Comparison of ENCODE assay signal across 8 mouse cellular contexts in genomic region chr14:55671486-55671832, GRCm38 (mm10). TPM values are rescaled to one million over a fixed set of nuclear protein-coding genes. Genes with fewer than 3 reads are reported as not detected.
DNase-seq lines count a peak whose midpoint lies in the region; ATAC-seq and TF ChIP-seq lines count a peak whose summit lies in the region.

No protein-coding gene starts in this region.

- no peak for TF ChIP-seq POLR2A in cortical plate, adult 2 months (IDR thresholded peaks at IDR 0.05; ENCODE audit: extremely low read depth, insufficient read depth, low read length)

- no peaks in the 10 kb centered on the region for H3K27me3 ChIP-seq in hindbrain, embryonic 14.5 days (ENCODE audit: control insufficient read depth, insufficient read depth, low read length)
- no peaks in the 10 kb centered on the region for H3K27me3 ChIP-seq in midbrain, embryonic 14.5 days (ENCODE audit: control insufficient read depth, insufficient read depth, low read length)

- peaks cover 27% of the 10 kb centered on the region for H3K36me3 ChIP-seq in hindbrain, embryonic 14.5 days (replicated peaks; ENCODE audit: control insufficient read depth, insufficient read depth)
- H3K36me3 ChIP-seq in midbrain, embryonic 14.5 days (ENCODE audit: control insufficient read depth, insufficient read depth, low read length), result peaks cover 20% of the 10 kb centered on the region

- no peak for TF ChIP-seq CTCF in cortical plate, adult 2 months (IDR thresholded peaks at IDR 0.05; ENCODE audit: extremely low read depth, insufficient read depth, low read length)

- DNase-seq in left cerebral cortex, adult 11 months (ENCODE audit: low spot score), result peak; percentile 33
- DNase-seq in left cerebral cortex, postnatal 36 days (ENCODE audit: low spot score in 2 of 2), result no peak
- DNase-seq in hindbrain, embryonic 14.5 days (ENCODE audit: low spot score), result no peak
- no peak for DNase-seq in midbrain, embryonic 14.5 days
- DNase-seq in cerebellum, postnatal 25 days, result no peak
- no peak for DNase-seq in embryo, embryonic 9.5 days (ENCODE audit: extremely low spot score)
- DNase-seq in left cerebral cortex, adult 18-20 months (ENCODE audit: low spot score in 2 of 2), result no peak

- under 1% methylated on average over 12 of the region's 12 CpGs for WGBS in hindbrain, embryonic 14.5 days
- under 1% methylated on average over 12 of the region's 12 CpGs for WGBS in midbrain, embryonic 14.5 days

- peak; percentile 65 for ATAC-seq in hindbrain, embryonic 14.5 days (ENCODE audit: low FRiP score)
- peak; percentile 52; the same call in 1 of the 2 replicates for ATAC-seq in midbrain, embryonic 14.5 days (ENCODE audit: low FRiP score, low TSS enrichment)

- H3K27ac ChIP-seq in cortical plate, adult 2 months (ENCODE audit: insufficient read depth, low read length), result 0 out of 2 replicates have a peak overlapping the region, but pooled peaks have one; percentile 72
- H3K27ac ChIP-seq in hindbrain, embryonic 14.5 days, result peak overlapping the region; percentile 92
- H3K27ac ChIP-seq in midbrain, embryonic 14.5 days (replicated peaks; ENCODE audit: low read depth, low read length), result peak overlapping the region; percentile 86

- peak overlapping the region; percentile 69 for H3K4me3 ChIP-seq in cortical plate, adult 2 months (ENCODE audit: insufficient read depth, low read length)
- H3K4me3 ChIP-seq in hindbrain, embryonic 14.5 days (replicated peaks; ENCODE audit: low read length), result peak overlapping the region; percentile 78
- H3K4me3 ChIP-seq in midbrain, embryonic 14.5 days (replicated peaks; ENCODE audit: low read depth, low read length), result peak overlapping the region; percentile 51

- no peaks in the 10 kb centered on the region for H3K9me3 ChIP-seq in hindbrain, embryonic 14.5 days (ENCODE audit: control insufficient read depth, low read length)
- no peaks in the 10 kb centered on the region for H3K9me3 ChIP-seq in midbrain, embryonic 14.5 days (ENCODE audit: control insufficient read depth, low read length)

- 0 out of 2 replicates have a peak, but pooled peaks cover 4% of the 10 kb centered on the region for H3K4me1 ChIP-seq in cortical plate, adult 2 months (ENCODE audit: control insufficient read depth, insufficient read depth, low read length)
- H3K4me1 ChIP-seq in hindbrain, embryonic 14.5 days (replicated peaks; ENCODE audit: control insufficient read depth, insufficient read depth, low read length), result peaks cover 20% of the 10 kb centered on the region
- peaks cover 14% of the 10 kb centered on the region for H3K4me1 ChIP-seq in midbrain, embryonic 14.5 days (ENCODE audit: control insufficient read depth, insufficient read depth, low read length)

- peak overlapping the region; percentile 75 for H3K9ac ChIP-seq in hindbrain, embryonic 14.5 days
- peak overlapping the region; percentile 70 for H3K9ac ChIP-seq in midbrain, embryonic 14.5 days (replicated peaks; ENCODE audit: low read length)

- intact Hi-C loops in left cerebral cortex, postnatal 36 days (cut with DNase I), result no loop called here

- peak overlapping the region; percentile 71 for H3K4me2 ChIP-seq in hindbrain, embryonic 14.5 days (replicated peaks)
- H3K4me2 ChIP-seq in midbrain, embryonic 14.5 days (ENCODE audit: low read length), result peak overlapping the region; percentile 97

RNA-seq across cellular contexts. Expression of gene Gmpr2, which starts 0.3 kb away (rescaled TPM):
- total RNA-seq in left cerebral cortex, postnatal 36 days (2021), result 10 to 100 TPM; 20.6 to 24.9 TPM
- 31.4 and 35.1 TPM in 2 replicates for polyA plus RNA-seq in cortical plate, adult 2 months (2012; rRNA removed)
- 35.8 and 40.8 TPM in 2 replicates for polyA plus RNA-seq in hindbrain, embryonic 14.5 days (2014; fragmentation: Nextera tagmentation; extraction: Ambion mirVana)
- 41.0 and 42.3 TPM in 2 replicates for polyA plus RNA-seq in midbrain, embryonic 14.5 days (2014; fragmentation: Nextera tagmentation; extraction: Ambion mirVana)
- total RNA-seq in left cerebral cortex, adult 18-20 months (2021), result 10 to 100 TPM; 20.1 to 22.8 TPM

RNA-seq across cellular contexts. Expression of gene Nedd8, which starts 0.5 kb away (rescaled TPM):
- 100 to 1,000 TPM; 310 to 333 TPM for total RNA-seq in left cerebral cortex, postnatal 36 days (2021)
- polyA plus RNA-seq in cortical plate, adult 2 months (2012; rRNA removed), result 346 and 353 TPM in 2 replicates
- polyA plus RNA-seq in hindbrain, embryonic 14.5 days (2014; fragmentation: Nextera tagmentation; extraction: Ambion mirVana), result 544 and 612 TPM in 2 replicates
- 529 and 660 TPM in 2 replicates for polyA plus RNA-seq in midbrain, embryonic 14.5 days (2014; fragmentation: Nextera tagmentation; extraction: Ambion mirVana)
- total RNA-seq in left cerebral cortex, adult 18-20 months (2021), result 100 to 1,000 TPM; 318 to 349 TPM

RNA-seq across cellular contexts. Expression of gene Tinf2, which starts 10.2 kb away (rescaled TPM):
- total RNA-seq in left cerebral cortex, postnatal 36 days (2021), result 10 to 100 TPM; 15.2 to 16.9 TPM
- polyA plus RNA-seq in cortical plate, adult 2 months (2012; rRNA removed), result 16.1 and 18.7 TPM in 2 replicates
- 24.3 and 25.1 TPM in 2 replicates for polyA plus RNA-seq in hindbrain, embryonic 14.5 days (2014; fragmentation: Nextera tagmentation; extraction: Ambion mirVana)
- polyA plus RNA-seq in midbrain, embryonic 14.5 days (2014; fragmentation: Nextera tagmentation; extraction: Ambion mirVana), result 23.4 and 26.9 TPM in 2 replicates
- 10 to 100 TPM; 14.8 to 19.7 TPM for total RNA-seq in left cerebral cortex, adult 18-20 months (2021)

RNA-seq across cellular contexts. Expression of gene Mdp1, which starts 11.2 kb away (rescaled TPM):
- 10 to 100 TPM; 39.1 to 41.7 TPM for total RNA-seq in left cerebral cortex, postnatal 36 days (2021)
- polyA plus RNA-seq in cortical plate, adult 2 months (2012; rRNA removed), result 46.8 and 47.9 TPM in 2 replicates
- polyA plus RNA-seq in hindbrain, embryonic 14.5 days (2014; fragmentation: Nextera tagmentation; extraction: Ambion mirVana), result 70.4 and 71.0 TPM in 2 replicates
- polyA plus RNA-seq in midbrain, embryonic 14.5 days (2014; fragmentation: Nextera tagmentation; extraction: Ambion mirVana), result 74.8 and 78.9 TPM in 2 replicates
- total RNA-seq in left cerebral cortex, adult 18-20 months (2021), result 10 to 100 TPM; 40.1 to 42.2 TPM

RNA-seq across cellular contexts. Expression of gene Tssk4, which starts 21.5 kb away (rescaled TPM):
- 1 to 10 TPM in 1 of 2 experiments, under 1 TPM in 1; 0.49 to 1.6 TPM for total RNA-seq in left cerebral cortex, postnatal 36 days (2021)
- 0.79 and 1.0 TPM in 2 replicates for polyA plus RNA-seq in cortical plate, adult 2 months (2012; rRNA removed)
- 0.31 and 0.33 TPM in 2 replicates for polyA plus RNA-seq in hindbrain, embryonic 14.5 days (2014; fragmentation: Nextera tagmentation; extraction: Ambion mirVana)
- polyA plus RNA-seq in midbrain, embryonic 14.5 days (2014; fragmentation: Nextera tagmentation; extraction: Ambion mirVana), result 0.35 and 0.47 TPM in 2 replicates
- total RNA-seq in left cerebral cortex, adult 18-20 months (2021), result 1 to 10 TPM in 1 of 2 experiments, under 1 TPM in 1; 0.94 to 1.1 TPM
